Mouse (Mus musculus) G1E (cell line): Measurements from ENCODE around the gene Ccdc191. TPM values are rescaled to one million over a fixed set of nuclear protein-coding genes. Genes with fewer than 3 reads are reported as not detected.

Experiments used
- ATAC-seq: 2 replicates; pipeline ENCODE4 v1.8.0; 2016; ENCODE audit warnings: mild to moderate bottlenecking; ENCODE audit not compliant: insufficient number of reproducible peaks, poor library complexity, low FRiP score, severe bottlenecking; ENCODE audit errors: extremely low read depth
- DNase-seq: peaks from one replicate; pipeline ENCODE4 v3.0.0; 2012; ENCODE audit warnings: low spot score
- H3K27me3 ChIP-seq: 2 replicates; pipeline ENCODE4 v1.6.1; 2012; ENCODE audit warnings: mild to moderate bottlenecking, low read length, inconsistent platforms; ENCODE audit not compliant: insufficient read depth
- H3K36me3 ChIP-seq: replicated peaks from 2 replicates; pipeline ENCODE3; 2012; ENCODE audit warnings: mild to moderate bottlenecking, inconsistent platforms
- H3K4me1 ChIP-seq: 2 replicates; pipeline ENCODE4 v1.6.1; 2012; ENCODE audit warnings: low read depth, low read length, inconsistent platforms, mixed read lengths; ENCODE audit not compliant: insufficient read depth
- H3K4me3 ChIP-seq: 2 replicates; pipeline ENCODE4 v1.5.1; 2012; ENCODE audit warnings: low read depth, mild to moderate bottlenecking, inconsistent platforms, low read length, moderate library complexity, mixed read lengths
- H3K9me3 ChIP-seq: replicated peaks from 2 replicates; pipeline ENCODE4 v1.6.1; 2012; ENCODE audit warnings: inconsistent platforms
- CTCF ChIP-seq: IDR thresholded peaks from 2 replicates; pipeline ENCODE4 v1.5.1; 2012; ENCODE audit warnings: low read depth, low read length, inconsistent platforms, mixed read lengths
- GATA1 ChIP-seq: IDR thresholded peaks from 2 replicates; pipeline ENCODE4 v1.6.1; 2012; ENCODE audit warnings: borderline replicate concordance, low read length, inconsistent platforms, mixed read lengths
- GATA2 ChIP-seq: IDR thresholded peaks from 2 replicates; pipeline ENCODE4 v1.6.1; 2012; ENCODE audit warnings: low read depth, low read length, inconsistent platforms, borderline replicate concordance
- POLR2AphosphoS5 ChIP-seq: IDR thresholded peaks from 2 replicates; pipeline ENCODE4 v1.6.1; 2012; ENCODE audit warnings: low read depth, low read length, inconsistent platforms; ENCODE audit not compliant: insufficient replicate concordance
- TAL1 ChIP-seq: conservative IDR thresholded peaks from 2 replicates; pipeline ENCODE4 v1.6.1; 2012; ENCODE audit warnings: low read depth, low read length, inconsistent platforms, mixed read lengths
- polyA plus RNA-seq: library from polyadenylated mRNA; stranded (reverse); fragments of >175 nt; gene quantifications from 2 replicates; pipeline ENCODE4 v1.2.3, GENCODE M21; 2012
- total RNA-seq, 2 experiments: library from RNA; stranded (forward) in 1 of 2; stranded (reverse) in 1 of 2; fragments of 200-1000 nt in 1 of 2; fragments of >200 nt in 1 of 2; fragmentation: Nextera tagmentation in 1 of 2; gene quantifications; 2 replicates each; pipeline ENCODE4 v1.2.3; 2014 to 2017

Gene Ccdc191
- total and polyA plus RNA-seq, 3 experiments = 2.9 to 19.6 (median 16.3) TPM

DNA sequence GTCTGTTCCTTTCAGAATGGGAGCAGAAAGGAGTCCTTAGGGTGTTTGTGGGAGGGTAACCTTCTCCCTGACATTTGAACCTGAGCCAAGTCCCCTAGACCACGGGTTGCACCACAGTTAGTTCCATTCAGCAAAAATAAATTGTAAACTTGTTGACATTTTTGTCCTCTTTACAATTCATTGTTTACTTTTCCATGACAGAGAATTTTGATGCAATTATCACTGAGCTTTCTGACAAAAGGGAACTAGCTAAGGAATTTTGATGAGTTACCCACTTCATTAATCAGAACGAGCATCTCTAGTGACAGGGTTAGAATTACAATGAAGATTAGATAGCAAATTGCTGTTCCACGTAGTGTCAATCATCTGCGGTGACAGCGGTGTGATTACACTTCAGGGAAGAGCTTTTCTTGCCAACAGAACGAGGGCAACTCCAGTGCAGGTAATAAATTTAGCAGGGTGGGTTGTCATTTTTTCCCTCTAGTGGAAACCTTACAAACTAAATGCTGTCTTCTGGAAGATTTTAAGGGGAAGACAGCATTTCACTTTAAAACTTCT, 35.5 kb downstream of the Ccdc191 start:
- H3K4me3 ChIP-seq = no peak overlapping the region
- H3K4me1 ChIP-seq = no peaks in the 10 kb centered on the region
- no peaks in the 10 kb centered on the region for H3K27me3 ChIP-seq
- peaks cover 31% of the 10 kb centered on the region for H3K36me3 ChIP-seq
- no peaks in the 10 kb centered on the region for H3K9me3 ChIP-seq
- no peak for TF ChIP-seq POLR2AphosphoS5
- no peak for TF ChIP-seq CTCF
- no peak for TF ChIP-seq GATA2
- no peak for TF ChIP-seq TAL1
- TF ChIP-seq GATA1 = no peak
- ATAC-seq (no peak), DNase-seq (no peak)

DNA sequence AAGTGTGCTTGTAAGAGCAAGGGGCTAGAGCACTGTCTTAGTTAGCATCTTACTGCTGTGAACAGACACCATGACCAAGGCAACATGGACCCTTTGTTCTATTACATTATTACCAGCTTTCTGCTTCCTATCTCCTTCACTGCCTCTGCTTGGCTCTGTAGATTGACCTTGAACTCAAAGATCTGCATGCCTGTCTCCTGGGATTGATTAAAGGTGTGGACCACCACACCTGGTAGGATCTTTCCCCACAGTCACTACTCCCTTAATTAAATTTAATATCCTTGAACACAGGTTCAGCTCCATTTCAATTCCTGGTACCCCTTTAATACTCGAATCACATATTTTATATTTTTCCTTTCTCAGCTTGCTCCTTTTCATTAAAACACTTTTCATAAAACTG, 36.2 kb downstream of the Ccdc191 start:
- H3K36me3 ChIP-seq = peaks cover 29% of the 10 kb centered on the region
- TF ChIP-seq GATA2 (no peak), CTCF (no peak), POLR2AphosphoS5 (no peak), TAL1 (no peak), GATA1 (no peak)
- no peaks in the 10 kb centered on the region for H3K4me1 ChIP-seq
- DNase-seq (no peak), ATAC-seq (no peak)
- no peaks in the 10 kb centered on the region for H3K27me3 ChIP-seq
- H3K9me3 ChIP-seq = no peaks in the 10 kb centered on the region
- no peak overlapping the region for H3K4me3 ChIP-seq

DNA sequence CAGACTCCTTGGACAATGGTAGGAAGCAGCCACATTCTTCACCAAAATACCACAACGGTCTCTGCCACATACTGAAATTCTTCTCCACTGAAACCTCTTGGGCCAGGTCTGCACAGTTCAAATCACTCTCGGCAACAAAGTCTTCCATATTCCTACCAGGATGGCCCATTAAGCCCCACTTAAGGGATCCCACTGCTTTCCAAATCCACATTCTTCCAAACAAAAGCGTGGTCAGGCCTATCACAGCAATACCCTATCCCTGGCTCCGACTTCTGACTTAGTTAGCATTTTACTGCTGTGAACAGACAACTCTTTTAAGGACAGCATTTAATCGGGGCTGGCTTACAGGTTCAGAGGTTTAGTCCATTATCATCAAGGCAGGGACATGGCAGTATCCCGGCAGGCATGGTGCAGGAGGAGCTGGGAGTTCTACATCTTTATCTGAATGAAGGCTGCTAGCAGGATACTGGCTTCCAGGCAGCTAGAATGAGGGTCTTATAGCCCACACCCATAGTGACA, 36.8 kb downstream of the Ccdc191 start, which contains the start of gene Qtrt2:
Qtrt2 (minus strand) TSS at position 469 of the 519 bp plus-strand sequence.
- H3K4me1 ChIP-seq = no peaks in the 10 kb centered on the region
- no peaks in the 10 kb centered on the region for H3K27me3 ChIP-seq
- H3K36me3 ChIP-seq = peaks cover 30% of the 10 kb centered on the region
- no peak for DNase-seq
- TF ChIP-seq CTCF = no peak
- no peak for TF ChIP-seq GATA1
- no peak for TF ChIP-seq GATA2
- TF ChIP-seq POLR2AphosphoS5 = no peak
- TF ChIP-seq TAL1 = no peak
- H3K4me3 ChIP-seq = no peak within 1 kb of the TSS
- no peak for ATAC-seq
- no peaks in the 10 kb centered on the region for H3K9me3 ChIP-seq

DNA sequence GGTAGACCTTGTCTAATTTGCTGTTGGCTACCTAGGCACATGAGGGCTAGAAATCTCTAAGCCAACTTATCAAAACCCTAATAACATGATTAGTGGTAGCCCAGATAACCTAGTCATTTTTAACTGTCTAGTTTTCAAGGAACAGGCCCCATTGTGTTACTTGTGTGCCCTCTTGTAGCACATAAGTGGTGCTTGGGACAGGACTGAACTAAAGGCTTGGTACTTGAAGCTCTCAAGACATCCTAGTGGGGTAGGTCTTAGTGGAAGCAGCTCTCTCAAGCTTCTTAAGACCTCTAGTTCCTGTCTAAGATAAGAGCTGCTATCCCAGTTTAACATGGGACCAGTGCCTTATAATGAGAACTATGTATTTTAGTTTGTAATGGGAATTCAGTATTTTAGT, 41.0 kb downstream of the Ccdc191 start:
- DNase-seq = no peak
- no peak overlapping the region for H3K4me3 ChIP-seq
- no peak for ATAC-seq
- no peaks in the 10 kb centered on the region for H3K4me1 ChIP-seq
- H3K27me3 ChIP-seq = no peaks in the 10 kb centered on the region
- TF ChIP-seq TAL1 = no peak
- peaks cover 42% of the 10 kb centered on the region for H3K36me3 ChIP-seq
- no peaks in the 10 kb centered on the region for H3K9me3 ChIP-seq

DNA sequence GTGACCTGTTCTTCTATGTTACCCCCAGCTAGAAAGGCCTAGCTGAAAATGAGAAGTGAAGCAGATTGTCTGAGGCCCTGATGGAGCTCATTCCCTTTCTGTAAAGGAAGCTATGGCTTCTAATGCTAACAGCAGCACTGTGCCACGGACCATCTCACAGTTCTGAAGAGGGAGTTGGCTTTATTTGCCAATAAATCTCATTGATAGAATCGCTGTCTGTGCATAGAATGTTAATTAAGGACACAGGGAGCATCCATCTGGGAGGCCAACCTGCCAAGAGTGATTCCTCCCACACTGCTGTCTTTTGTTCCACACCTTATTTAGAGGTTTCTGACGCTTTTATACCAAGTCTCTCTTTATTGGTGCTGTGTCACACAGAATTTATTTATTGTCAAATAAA, 41.9 kb downstream of the Ccdc191 start:
- H3K4me3 ChIP-seq = no peak overlapping the region
- TF ChIP-seq CTCF (no peak), POLR2AphosphoS5 (no peak), TAL1 (no peak)
- no peaks in the 10 kb centered on the region for H3K27me3 ChIP-seq
- peaks cover 37% of the 10 kb centered on the region for H3K36me3 ChIP-seq
- ATAC-seq (no peak), DNase-seq (no peak)
- no peaks in the 10 kb centered on the region for H3K4me1 ChIP-seq
- no peaks in the 10 kb centered on the region for H3K9me3 ChIP-seq

DNA sequence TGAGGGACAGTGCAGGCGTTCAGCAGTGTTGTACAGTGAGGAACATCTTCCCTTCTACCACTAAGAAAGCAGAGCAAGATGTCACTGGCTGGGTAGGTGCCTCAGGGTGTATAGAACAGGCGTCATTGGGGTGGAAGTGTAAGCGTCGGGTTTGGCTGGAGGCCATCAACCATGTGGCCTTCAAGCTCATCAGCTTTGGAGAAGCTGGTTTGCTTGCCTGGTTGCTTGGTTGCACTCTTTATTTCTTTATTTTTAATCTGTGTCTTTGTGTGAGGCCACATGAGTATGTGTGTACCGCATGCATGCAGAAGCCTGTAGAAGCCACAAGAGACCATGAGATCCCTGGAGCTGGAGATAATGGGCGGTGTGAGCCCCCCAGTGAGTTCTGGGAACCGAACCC, 42.7 kb downstream of the Ccdc191 start:
- Histone ChIP-seq H3K9me3 (no peaks in the 10 kb centered on the region), H3K36me3 (peaks cover 31% of the 10 kb centered on the region), H3K4me3 (no peak overlapping the region), H3K4me1 (no peaks in the 10 kb centered on the region), H3K27me3 (no peaks in the 10 kb centered on the region)
- no peak for TF ChIP-seq GATA2
- no peak for TF ChIP-seq POLR2AphosphoS5
- no peak for TF ChIP-seq TAL1
- TF ChIP-seq CTCF = no peak
- no peak for TF ChIP-seq GATA1
- ATAC-seq (no peak), DNase-seq (no peak)

DNA sequence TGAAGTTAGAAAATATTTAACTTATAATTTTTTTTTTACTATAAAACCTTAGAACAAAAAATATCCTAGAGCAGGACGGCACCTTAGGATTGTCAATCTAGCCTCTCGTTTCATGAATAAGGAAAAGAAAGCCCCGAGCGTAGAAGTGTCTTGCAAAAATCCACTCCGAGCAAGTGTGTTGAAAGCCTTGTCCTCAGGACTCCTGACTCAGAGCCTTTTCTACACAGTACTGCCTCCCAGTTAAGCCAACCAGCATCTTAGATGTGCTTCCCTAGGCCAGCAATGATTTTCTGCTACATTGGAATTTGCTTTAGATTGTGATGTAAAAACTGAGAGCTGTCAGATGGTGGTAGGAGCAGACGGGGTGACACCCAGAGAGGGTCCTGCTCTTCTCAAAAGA, 43.4 kb downstream of the Ccdc191 start:
- no peak overlapping the region for H3K4me3 ChIP-seq
- H3K4me1 ChIP-seq = no peaks in the 10 kb centered on the region
- H3K36me3 ChIP-seq = peaks cover 33% of the 10 kb centered on the region
- H3K9me3 ChIP-seq = no peaks in the 10 kb centered on the region
- DNase-seq (no peak), ATAC-seq (no peak)
- no peak for TF ChIP-seq GATA2
- TF ChIP-seq POLR2AphosphoS5 = no peak
- no peak for TF ChIP-seq CTCF
- TF ChIP-seq TAL1 = no peak
- no peak for TF ChIP-seq GATA1
- no peaks in the 10 kb centered on the region for H3K27me3 ChIP-seq
